Mouse (Mus musculus) limb, embryonic 10.5 days (tissue): ENCODE measurements around the gene Impad1. TPM values are rescaled to one million over a fixed set of nuclear protein-coding genes. Genes with fewer than 3 reads are reported as not detected.
A peak's percentile ranks its signal among the peaks of the same experiment; 100 is the strongest.

Experiments used
- DNase-seq: peaks from one replicate; pipeline ENCODE4 v3.0.0-alpha.2; 2017; ENCODE audit warnings: low spot score
- H3K27ac ChIP-seq: fragments of 300-500 bp; sonication (generic); 2 replicates; pipeline ENCODE4 v1.5.1; 2016; ENCODE audit warnings: mild to moderate bottlenecking
- H3K27me3 ChIP-seq: fragments of 300-500 bp; sonication (generic); 2 replicates; pipeline ENCODE4 v1.6.1; 2016; ENCODE audit warnings: low read depth, mild to moderate bottlenecking; ENCODE audit not compliant: poor library complexity, severe bottlenecking
- H3K36me3 ChIP-seq: fragments of 300-500 bp; sonication (generic); 2 replicates; pipeline ENCODE4 v1.6.1; 2016; ENCODE audit warnings: mild to moderate bottlenecking, moderate library complexity
- H3K4me1 ChIP-seq: fragments of 300-500 bp; sonication (generic); 2 replicates; pipeline ENCODE4 v1.6.1; 2016
- H3K4me3 ChIP-seq: fragments of 300-500 bp; sonication (generic); 2 replicates; pipeline ENCODE4 v1.5.1; 2016; ENCODE audit warnings: mild to moderate bottlenecking, moderate library complexity
- H3K9me3 ChIP-seq: fragments of 300-500 bp; sonication (generic); replicated peaks from 2 replicates; pipeline ENCODE4 v1.6.1; 2016; ENCODE audit warnings: mild to moderate bottlenecking
- WGBS: fragments of 180-500 bp; shearing (Covaris S2); methylation state at CpG from one replicate; pipeline ENCODE4 v1.1.7; 2016; 5-methylcytosine and 5-hydroxymethylcytosine counted together
- polyA plus RNA-seq: library from polyadenylated mRNA; unstranded; fragments of >200 nt; fragmentation: Nextera tagmentation; extraction: Ambion mirVana; gene quantifications from 2 replicates; pipeline ENCODE4 v1.2.1, GENCODE M21; 2016

Gene Impad1
- 32.5 and 34.5 TPM in 2 replicates for polyA plus RNA-seq

DNA sequence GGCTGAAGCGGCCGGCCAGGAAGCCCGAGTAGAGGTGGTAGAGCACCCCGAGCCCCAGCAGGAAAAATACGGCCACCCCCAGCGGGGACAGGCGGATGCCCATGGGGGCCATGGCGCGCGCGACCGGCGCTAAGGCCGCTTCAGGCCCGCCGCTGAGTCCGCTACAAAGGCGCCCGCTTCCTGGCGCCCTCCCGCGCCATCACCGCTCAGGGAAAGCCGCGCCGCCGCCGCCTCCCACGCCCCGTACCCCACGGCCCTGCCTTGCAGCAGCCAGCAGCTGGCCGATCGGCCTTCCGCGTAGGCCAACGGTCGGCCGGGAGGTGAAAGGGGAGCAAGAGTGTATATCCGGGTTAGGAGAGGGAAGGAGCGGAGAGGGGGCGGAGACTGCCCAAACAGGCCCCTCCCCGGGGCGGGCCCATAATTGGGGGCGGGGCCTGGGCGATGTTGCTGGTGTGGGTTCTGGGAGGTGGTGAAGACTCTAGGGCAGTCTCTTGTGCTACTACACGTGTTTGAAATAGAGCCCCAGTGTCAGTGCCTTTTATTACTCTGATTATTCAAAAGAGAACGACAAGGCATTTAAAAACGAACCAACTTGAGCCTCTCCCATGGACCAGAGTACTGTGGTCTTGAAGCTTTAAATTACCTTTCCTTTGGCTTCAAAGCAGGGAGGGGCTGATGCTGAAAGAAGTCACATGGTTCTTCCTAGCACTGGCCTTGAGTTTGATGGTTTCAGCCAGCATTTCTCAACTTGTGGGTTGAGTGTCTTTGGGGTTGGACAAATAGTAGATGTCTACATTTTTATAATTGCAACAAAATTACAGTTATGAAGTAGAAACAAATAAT, at the start of gene Impad1:
Impad1 (minus strand) TSS at position 364 of the 843 bp plus-strand sequence.
- peak; percentile 89 for DNase-seq
- Histone ChIP-seq H3K27me3 (no peaks in the 10 kb centered on the region), H3K27ac (peak within 1 kb of the TSS; percentile 93), H3K4me1 (peaks cover 12% of the 10 kb centered on the region), H3K9me3 (no peaks in the 10 kb centered on the region), H3K36me3 (peaks cover 21% of the 10 kb centered on the region), H3K4me3 (peak within 1 kb of the TSS; percentile 96)
- WGBS = under 1% methylated on average over 48 of the region's 48 CpGs

DNA sequence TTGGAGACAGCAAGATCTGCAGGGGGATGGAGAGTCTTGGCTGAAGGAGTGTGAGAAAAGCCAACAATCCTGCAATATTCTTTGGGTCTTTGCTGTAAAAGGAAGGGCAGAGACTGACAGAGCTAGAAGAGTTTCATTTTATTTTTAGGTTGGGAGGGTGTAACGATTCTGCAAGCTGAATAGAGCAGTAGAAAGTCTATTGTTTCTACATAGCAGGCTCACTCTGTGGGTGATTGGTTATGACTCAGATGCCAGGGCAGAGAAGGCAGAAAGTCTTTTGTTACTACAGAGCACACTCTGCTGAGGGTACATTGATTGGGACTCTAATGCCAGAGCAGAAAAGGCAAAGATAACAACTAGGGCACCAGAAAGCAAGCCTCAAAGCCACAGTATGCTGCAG, 47.0 kb upstream of the Impad1 start:
- Histone ChIP-seq H3K27me3 (no peaks in the 10 kb centered on the region), H3K4me3 (no peak overlapping the region), H3K27ac (no peak overlapping the region), H3K9me3 (no peaks in the 10 kb centered on the region), H3K36me3 (no peaks in the 10 kb centered on the region), H3K4me1 (no peaks in the 10 kb centered on the region)
- WGBS = 81% methylated on average over 1 of the region's 1 CpGs
- no peak for DNase-seq

DNA sequence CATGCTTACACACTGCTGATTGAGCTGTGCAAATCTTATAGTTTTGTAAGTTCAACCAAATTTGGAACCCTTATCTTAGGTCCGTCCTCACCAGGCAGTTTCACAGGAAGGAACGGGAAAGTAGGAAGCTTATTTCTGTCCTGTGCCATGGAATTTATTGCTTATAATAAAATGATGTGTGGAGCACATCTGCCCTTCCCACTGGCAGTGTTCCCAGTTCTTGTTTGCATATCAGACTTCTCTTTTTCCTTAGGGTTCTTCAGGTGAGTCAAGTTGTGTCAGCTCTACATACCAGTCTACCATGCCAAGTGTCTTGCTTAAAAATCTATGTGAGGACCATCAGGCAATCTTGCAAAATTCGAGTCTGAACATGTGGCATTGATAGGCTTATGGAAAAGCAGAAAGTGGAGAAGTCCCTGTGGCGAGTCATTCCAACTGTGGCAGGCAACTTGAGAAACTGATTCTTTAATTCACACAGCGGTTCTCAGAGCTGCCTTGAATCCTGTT, 40.7 kb upstream of the Impad1 start:
- Histone ChIP-seq H3K27ac (no peak overlapping the region), H3K27me3 (no peaks in the 10 kb centered on the region), H3K36me3 (no peaks in the 10 kb centered on the region), H3K9me3 (no peaks in the 10 kb centered on the region), H3K4me3 (no peak overlapping the region), H3K4me1 (no peaks in the 10 kb centered on the region)
- 83% methylated on average over 5 of the region's 5 CpGs for WGBS
- no peak for DNase-seq

DNA sequence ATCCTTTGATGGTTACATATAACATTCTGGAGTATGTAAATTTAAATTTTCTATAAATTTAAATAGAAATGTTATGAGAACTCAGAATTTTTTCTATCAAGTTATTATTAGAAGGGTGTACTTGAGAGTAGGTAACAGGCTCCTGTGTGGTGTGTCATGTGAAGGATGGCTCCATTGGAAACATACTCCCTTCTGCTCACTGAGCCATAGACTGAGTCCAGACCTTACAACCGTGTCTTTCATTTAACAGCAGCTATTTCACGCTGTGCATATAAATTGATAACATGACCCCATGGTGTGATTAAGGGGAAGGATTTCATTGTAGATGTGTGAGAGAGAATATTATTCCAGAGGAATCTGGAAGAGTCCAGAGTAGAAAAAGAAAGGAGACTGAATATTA, 35.0 kb upstream of the Impad1 start:
- no peak for DNase-seq
- Histone ChIP-seq H3K4me1 (no peaks in the 10 kb centered on the region), H3K36me3 (no peaks in the 10 kb centered on the region), H3K27me3 (no peaks in the 10 kb centered on the region), H3K4me3 (no peak overlapping the region), H3K27ac (no peak overlapping the region), H3K9me3 (no peaks in the 10 kb centered on the region)
- WGBS = 78% methylated on average over 2 of the region's 2 CpGs

DNA sequence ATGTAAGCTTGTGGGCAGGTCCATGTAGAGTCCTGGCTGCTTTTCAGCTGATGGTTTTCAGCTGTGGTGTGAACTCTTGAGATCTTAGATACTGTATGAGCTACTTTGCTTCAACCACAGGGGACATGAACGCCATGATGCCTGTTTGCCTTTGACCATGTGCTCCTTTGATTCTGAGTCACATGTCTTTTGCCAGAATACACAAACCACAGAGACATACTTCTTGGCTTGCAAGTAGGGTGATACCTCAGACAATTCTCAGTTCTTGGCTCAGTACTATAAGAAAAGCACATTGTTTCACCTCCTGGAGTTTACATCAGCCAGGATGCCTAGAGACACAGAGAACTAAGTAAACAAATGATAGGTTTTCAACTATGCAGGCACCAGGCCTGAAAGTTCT, 29.0 kb upstream of the Impad1 start:
- Histone ChIP-seq H3K36me3 (no peaks in the 10 kb centered on the region), H3K4me3 (no peak overlapping the region), H3K4me1 (no peaks in the 10 kb centered on the region), H3K27me3 (no peaks in the 10 kb centered on the region), H3K27ac (no peak overlapping the region), H3K9me3 (no peaks in the 10 kb centered on the region)
- no peak for DNase-seq
- WGBS = 87% methylated on average over 1 of the region's 1 CpGs

DNA sequence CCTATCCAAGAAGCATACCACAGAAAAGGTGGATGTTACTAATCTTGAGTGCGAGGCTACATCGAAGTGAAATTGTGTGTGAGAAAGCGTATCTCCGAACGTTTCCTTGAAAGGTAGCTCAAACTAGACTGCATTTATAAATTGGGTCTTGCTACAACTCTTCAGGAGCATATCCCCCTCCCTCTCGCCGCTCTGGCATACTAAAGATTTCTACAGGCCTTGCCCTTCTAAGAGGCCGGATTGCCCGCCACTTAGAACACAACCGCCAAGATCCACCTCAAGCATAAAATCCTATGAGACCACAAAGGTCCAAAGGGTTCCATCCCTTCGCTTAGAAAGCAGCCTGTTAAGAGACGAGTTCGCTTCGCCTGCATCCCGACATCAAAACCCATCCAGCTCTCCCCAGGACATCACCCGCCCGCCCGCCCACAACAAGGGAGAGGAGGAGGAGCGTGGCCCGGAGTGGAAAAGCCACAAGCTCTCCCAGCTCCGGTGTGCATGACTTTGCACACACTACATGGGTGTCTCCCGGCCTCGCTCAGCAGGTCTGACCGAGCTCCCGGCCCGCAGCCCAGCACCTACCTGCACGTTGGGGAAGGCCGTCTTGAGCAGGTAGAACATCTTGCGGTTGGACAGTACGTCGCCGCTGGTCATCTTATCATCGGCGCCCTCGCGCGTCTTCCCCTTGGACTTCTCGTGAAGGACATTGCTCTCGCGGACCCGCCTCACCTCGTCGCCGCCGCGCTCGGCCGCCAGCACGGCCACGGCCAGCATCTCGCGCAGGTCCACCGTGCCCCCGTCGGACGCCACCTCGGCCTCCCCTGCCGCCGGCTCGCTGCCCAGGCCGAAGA, 789 bp downstream of the Impad1 start:
- peak; percentile 69 for DNase-seq
- Histone ChIP-seq H3K4me1 (peaks cover 12% of the 10 kb centered on the region), H3K4me3 (peak overlapping the region; percentile 96), H3K27me3 (no peaks in the 10 kb centered on the region), H3K9me3 (no peaks in the 10 kb centered on the region), H3K36me3 (peaks cover 30% of the 10 kb centered on the region), H3K27ac (peak overlapping the region; percentile 93)
- 2% methylated on average over 61 of the region's 61 CpGs for WGBS

DNA sequence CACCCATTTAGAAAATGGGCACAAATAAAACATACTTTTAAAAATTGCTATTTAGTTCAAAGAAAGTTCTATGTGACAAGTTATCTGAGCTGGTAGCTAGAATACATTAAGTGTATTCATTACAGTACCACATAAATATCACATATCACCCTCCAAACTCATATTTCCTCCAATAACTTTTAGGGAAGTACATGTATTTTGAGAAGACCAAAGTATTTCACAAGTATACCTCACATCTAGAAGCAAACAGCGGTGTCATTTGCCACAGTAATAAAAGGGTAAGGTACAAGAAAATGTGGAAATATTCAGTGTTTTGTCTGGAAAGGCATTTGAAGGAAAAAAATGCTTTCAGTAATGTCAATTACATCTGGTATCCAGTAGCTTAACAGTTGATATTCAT, 2.0 kb downstream of the Impad1 start:
- Histone ChIP-seq H3K4me3 (peak overlapping the region; percentile 96), H3K27ac (no peak overlapping the region), H3K27me3 (no peaks in the 10 kb centered on the region), H3K9me3 (no peaks in the 10 kb centered on the region), H3K36me3 (peaks cover 38% of the 10 kb centered on the region), H3K4me1 (peaks cover 12% of the 10 kb centered on the region)
- DNase-seq = no peak
- 90% methylated on average over 1 of the region's 1 CpGs for WGBS

DNA sequence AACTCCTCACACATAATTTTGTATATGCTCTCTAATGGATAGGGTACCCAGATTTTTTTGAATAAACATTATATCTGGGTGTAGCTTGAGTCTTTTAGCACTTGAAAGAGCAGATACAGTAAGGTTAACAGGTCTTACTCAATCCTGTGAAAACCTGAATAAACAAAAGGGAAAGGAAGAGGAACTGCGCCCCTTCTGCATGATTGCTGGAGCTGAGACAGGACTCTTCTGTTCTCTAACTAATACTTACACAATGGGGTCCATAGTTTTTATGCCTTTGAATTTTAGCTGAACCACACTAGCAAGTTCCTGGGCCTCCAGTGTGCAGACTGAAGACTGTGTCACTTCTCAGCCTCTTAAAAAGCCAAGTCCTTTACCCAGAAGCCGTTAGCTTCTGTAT, 8.0 kb downstream of the Impad1 start:
- no peak for DNase-seq
- H3K4me1 ChIP-seq = no peaks in the 10 kb centered on the region
- no peak overlapping the region for H3K4me3 ChIP-seq
- H3K36me3 ChIP-seq = peaks cover 69% of the 10 kb centered on the region
- H3K27ac ChIP-seq = no peak overlapping the region
- H3K9me3 ChIP-seq = no peaks in the 10 kb centered on the region
- 98% methylated on average over 2 of the region's 2 CpGs for WGBS
- no peaks in the 10 kb centered on the region for H3K27me3 ChIP-seq

DNA sequence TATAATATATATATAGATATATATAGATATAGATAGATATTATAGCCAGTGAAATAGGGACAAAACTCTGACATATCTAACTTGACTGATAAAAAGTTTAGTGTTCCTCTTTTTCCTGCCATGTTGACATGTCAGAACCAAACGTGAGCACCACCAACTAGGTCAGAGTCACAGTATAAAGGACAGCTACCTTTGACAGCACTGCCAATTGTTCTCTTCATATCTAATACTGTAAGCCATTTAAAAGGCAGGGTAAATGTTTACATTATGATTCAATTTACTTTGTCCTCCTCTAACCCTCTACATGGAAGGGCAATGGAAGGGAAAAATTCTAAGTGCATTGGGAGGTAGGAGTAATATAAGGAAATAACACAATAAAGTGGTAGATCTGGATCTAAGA, 8.8 kb downstream of the Impad1 start:
- Histone ChIP-seq H3K4me1 (no peaks in the 10 kb centered on the region), H3K4me3 (no peak overlapping the region), H3K27me3 (no peaks in the 10 kb centered on the region), H3K9me3 (no peaks in the 10 kb centered on the region), H3K36me3 (peaks cover 63% of the 10 kb centered on the region), H3K27ac (no peak overlapping the region)
- no peak for DNase-seq
- WGBS = 100% methylated on average over 1 of the region's 1 CpGs

DNA sequence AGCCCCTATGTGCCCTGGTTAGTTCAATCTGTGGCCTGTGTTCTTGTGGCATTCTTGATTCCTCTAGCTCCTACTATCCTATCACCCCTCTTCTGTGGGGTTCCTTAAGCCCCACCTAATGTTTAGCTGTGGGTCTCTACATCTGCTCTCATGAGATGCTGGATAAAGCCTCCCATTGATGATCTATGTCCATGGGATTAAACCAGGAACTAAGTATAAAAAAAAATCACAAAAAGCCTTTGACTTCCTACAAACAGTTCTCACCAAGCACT, 9.5 kb downstream of the Impad1 start:
- peaks cover 56% of the 10 kb centered on the region for H3K36me3 ChIP-seq
- H3K4me1 ChIP-seq = no peaks in the 10 kb centered on the region
- DNase-seq = no peak
- no peak overlapping the region for H3K27ac ChIP-seq
- H3K27me3 ChIP-seq = no peaks in the 10 kb centered on the region
- H3K9me3 ChIP-seq = no peaks in the 10 kb centered on the region
- no peak overlapping the region for H3K4me3 ChIP-seq

DNA sequence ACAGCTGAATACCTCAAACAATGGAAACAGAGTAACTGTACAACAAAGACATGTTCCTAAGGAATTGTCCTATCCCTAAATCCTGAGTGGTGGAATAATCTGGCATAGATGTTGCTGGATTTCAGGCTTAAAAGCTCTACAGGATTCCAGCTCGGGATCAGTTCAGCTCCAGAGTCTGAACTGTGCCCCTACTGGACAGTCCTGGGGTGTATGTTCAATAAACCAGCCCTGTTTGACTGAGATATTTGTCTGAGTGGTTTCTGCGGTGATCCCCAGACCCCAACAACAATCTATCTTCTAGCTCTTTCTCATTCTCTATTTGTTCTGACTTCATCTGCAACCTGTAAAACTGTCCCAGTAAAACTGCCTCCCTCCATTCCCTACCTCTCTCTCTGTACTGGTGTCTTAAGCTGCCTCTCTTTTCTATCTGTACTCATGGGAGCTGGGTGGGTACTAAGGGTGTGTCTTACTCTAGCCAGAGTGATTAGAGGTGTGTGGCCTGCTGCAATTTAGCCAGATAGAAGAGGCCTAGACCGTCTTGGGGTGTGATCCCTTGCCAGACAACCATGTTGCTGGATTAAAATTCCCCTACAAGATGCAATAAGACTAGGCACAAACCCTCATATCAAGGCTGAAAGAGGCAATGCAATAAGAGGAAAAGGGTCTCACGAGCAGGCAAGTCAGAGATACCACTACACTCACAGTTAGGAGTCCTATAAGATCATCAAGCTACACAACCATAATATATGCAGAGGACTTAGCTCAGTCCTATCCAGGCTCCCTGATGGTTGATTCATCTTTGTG, 10.1 kb downstream of the Impad1 start:
- Histone ChIP-seq H3K36me3 (peaks cover 52% of the 10 kb centered on the region), H3K27ac (no peak overlapping the region), H3K27me3 (no peaks in the 10 kb centered on the region), H3K4me1 (no peaks in the 10 kb centered on the region), H3K4me3 (no peak overlapping the region), H3K9me3 (no peaks in the 10 kb centered on the region)
- WGBS = 92% methylated on average over 4 of the region's 4 CpGs
- no peak for DNase-seq

DNA sequence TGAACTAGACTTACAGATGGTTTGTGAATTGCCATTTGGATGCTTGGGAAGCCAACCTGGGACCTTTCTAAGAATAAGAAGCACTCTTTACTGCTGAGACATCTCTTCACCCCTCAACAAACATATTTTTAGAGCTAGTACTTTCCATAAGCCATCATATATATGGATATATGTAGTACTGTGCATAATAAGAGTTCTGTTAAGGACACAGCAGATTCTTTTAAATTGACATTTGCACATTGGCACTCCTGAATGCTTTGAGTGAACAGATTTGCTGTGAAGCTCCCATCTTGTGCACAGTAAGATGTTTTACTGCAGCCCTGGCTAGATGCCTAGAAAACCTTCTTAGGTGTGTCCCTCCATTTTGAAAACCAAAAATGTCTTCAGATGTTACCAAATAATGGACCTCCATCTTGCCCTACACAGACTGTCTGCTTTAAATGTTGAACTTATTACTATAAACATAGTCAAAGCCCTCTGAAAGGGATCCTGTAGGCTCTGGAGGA, 13.8 kb downstream of the Impad1 start:
- H3K27me3 ChIP-seq = no peaks in the 10 kb centered on the region
- no peak overlapping the region for H3K4me3 ChIP-seq
- no peaks in the 10 kb centered on the region for H3K9me3 ChIP-seq
- no peak for DNase-seq
- no peak overlapping the region for H3K27ac ChIP-seq
- no peaks in the 10 kb centered on the region for H3K4me1 ChIP-seq
- H3K36me3 ChIP-seq = peaks cover 62% of the 10 kb centered on the region
